Mouse (Mus musculus): Measurements from ENCODE around the gene Dhx57. TPM values are rescaled to one million over a fixed set of nuclear protein-coding genes. Genes with fewer than 3 reads are reported as not detected.

The Dhx57 gene
- 15.1 and 21.2 TPM in 2 replicates for polyA plus RNA-seq (2016; fragmentation: Nextera tagmentation; extraction: Ambion mirVana)

GRCm38 (mm10) chr17:80290074-80290657 lies at the start of gene Dhx57, which contains the start of gene Morn2:
Gene Dhx57, minus strand, starts transcription at chr17:80290476.
Gene Morn2, plus strand, starts transcription at chr17:80290203.
- no peaks in the 10 kb centered on the region for H3K27me3 ChIP-seq (ENCODE audit: low read depth, poor library complexity, severe bottlenecking)
- H3K36me3 ChIP-seq: no peaks in the 10 kb centered on the region
- under 1% methylated on average over 35 of the region's 35 CpGs for WGBS
- peak within 1 kb of the TSS; percentile 91 for H3K27ac ChIP-seq (replicated peaks)
- DNase-seq (ENCODE audit: low spot score): peak; percentile 98
- H3K4me3 ChIP-seq: peak within 1 kb of the TSS; percentile 76
- peaks cover 15% of the 10 kb centered on the region for H3K4me1 ChIP-seq
- H3K9me3 ChIP-seq (replicated peaks): no peaks in the 10 kb centered on the region

- H3K4me3 ChIP-seq: no peak overlapping the region
- no peaks in the 10 kb centered on the region for H3K9me3 ChIP-seq (replicated peaks)
- H3K27ac ChIP-seq (replicated peaks): no peak overlapping the region
- H3K4me1 ChIP-seq: no peaks in the 10 kb centered on the region
- H3K36me3 ChIP-seq: no peaks in the 10 kb centered on the region
- WGBS: 89% methylated on average over 2 of the region's 2 CpGs
- DNase-seq (ENCODE audit: low spot score): no peak
- H3K27me3 ChIP-seq (ENCODE audit: low read depth, poor library complexity, severe bottlenecking): no peaks in the 10 kb centered on the region
Measured at GRCm38 (mm10) chr17:80332386-80332785, 42.1 kb upstream of the Dhx57 start.

GRCm38 (mm10) chr17:80326431-80326830 lies 36.2 kb upstream of the Dhx57 start:
- H3K4me3 ChIP-seq: no peak overlapping the region
- H3K27ac ChIP-seq (replicated peaks): no peak overlapping the region
- no peak for DNase-seq (ENCODE audit: low spot score)
- no peaks in the 10 kb centered on the region for H3K9me3 ChIP-seq (replicated peaks)
- 79% methylated on average over 3 of the region's 3 CpGs for WGBS
- H3K4me1 ChIP-seq: no peaks in the 10 kb centered on the region
- H3K36me3 ChIP-seq: no peaks in the 10 kb centered on the region
- no peaks in the 10 kb centered on the region for H3K27me3 ChIP-seq (ENCODE audit: low read depth, poor library complexity, severe bottlenecking)

GRCm38 (mm10) chr17:80325456-80325855 lies 35.2 kb upstream of the Dhx57 start:
- no peak overlapping the region for H3K27ac ChIP-seq (replicated peaks)
- H3K9me3 ChIP-seq (replicated peaks): no peaks in the 10 kb centered on the region
- no peak for DNase-seq (ENCODE audit: low spot score)
- H3K36me3 ChIP-seq: no peaks in the 10 kb centered on the region
- WGBS: 85% methylated on average over 4 of the region's 5 CpGs
- no peaks in the 10 kb centered on the region for H3K4me1 ChIP-seq
- no peak overlapping the region for H3K4me3 ChIP-seq
- no peaks in the 10 kb centered on the region for H3K27me3 ChIP-seq (ENCODE audit: low read depth, poor library complexity, severe bottlenecking)

GRCm38 (mm10) chr17:80324521-80324920 lies 34.2 kb upstream of the Dhx57 start:
- no peaks in the 10 kb centered on the region for H3K36me3 ChIP-seq
- H3K4me3 ChIP-seq: no peak overlapping the region
- whole genome bisulfite sequencing: 86% methylated on average over 7 of the region's 7 CpGs
- no peaks in the 10 kb centered on the region for H3K27me3 ChIP-seq (ENCODE audit: low read depth, poor library complexity, severe bottlenecking)
- H3K4me1 ChIP-seq: no peaks in the 10 kb centered on the region
- no peak overlapping the region for H3K27ac ChIP-seq (replicated peaks)
- H3K9me3 ChIP-seq (replicated peaks): no peaks in the 10 kb centered on the region
- no peak for DNase-seq (ENCODE audit: low spot score)

- WGBS: 84% methylated on average over 8 of the region's 8 CpGs
- Histone ChIP-seq H3K36me3 (no peaks in the 10 kb centered on the region), H3K27ac (replicated peaks) (no peak overlapping the region), H3K4me1 (no peaks in the 10 kb centered on the region), H3K9me3 (replicated peaks) (no peaks in the 10 kb centered on the region), H3K27me3 (ENCODE audit: low read depth, poor library complexity, severe bottlenecking) (no peaks in the 10 kb centered on the region), H3K4me3 (no peak overlapping the region)
- no peak for DNase-seq (ENCODE audit: low spot score)
Measured at GRCm38 (mm10) chr17:80323658-80324057, 33.4 kb upstream of the Dhx57 start.

- no peaks in the 10 kb centered on the region for H3K27me3 ChIP-seq (ENCODE audit: low read depth, poor library complexity, severe bottlenecking)
- DNase-seq (ENCODE audit: low spot score): no peak
- no peak overlapping the region for H3K4me3 ChIP-seq
- WGBS: 85% methylated on average over 4 of the region's 4 CpGs
- no peaks in the 10 kb centered on the region for H3K4me1 ChIP-seq
- no peaks in the 10 kb centered on the region for H3K36me3 ChIP-seq
- no peaks in the 10 kb centered on the region for H3K9me3 ChIP-seq (replicated peaks)
- H3K27ac ChIP-seq (replicated peaks): no peak overlapping the region
Measured at GRCm38 (mm10) chr17:80323015-80323414, 32.7 kb upstream of the Dhx57 start.

GRCm38 (mm10) chr17:80322228-80322627 lies 32.0 kb upstream of the Dhx57 start:
- no peak for DNase-seq (ENCODE audit: low spot score)
- Histone ChIP-seq H3K9me3 (replicated peaks) (no peaks in the 10 kb centered on the region), H3K4me1 (no peaks in the 10 kb centered on the region), H3K27me3 (ENCODE audit: low read depth, poor library complexity, severe bottlenecking) (no peaks in the 10 kb centered on the region), H3K36me3 (no peaks in the 10 kb centered on the region), H3K4me3 (no peak overlapping the region), H3K27ac (replicated peaks) (no peak overlapping the region)
- 88% methylated on average over 6 of the region's 6 CpGs for WGBS

- WGBS: 82% methylated on average over 4 of the region's 4 CpGs
- Histone ChIP-seq H3K27ac (replicated peaks) (no peak overlapping the region), H3K4me1 (peaks cover 7% of the 10 kb centered on the region; the same call in 1 of the 2 replicates), H3K9me3 (replicated peaks) (no peaks in the 10 kb centered on the region), H3K36me3 (no peaks in the 10 kb centered on the region), H3K4me3 (no peak overlapping the region), H3K27me3 (ENCODE audit: low read depth, poor library complexity, severe bottlenecking) (no peaks in the 10 kb centered on the region)
- no peak for DNase-seq (ENCODE audit: low spot score)
Measured at GRCm38 (mm10) chr17:80312405-80312804, 22.1 kb upstream of the Dhx57 start.

- no peaks in the 10 kb centered on the region for H3K36me3 ChIP-seq
- H3K9me3 ChIP-seq (replicated peaks): no peaks in the 10 kb centered on the region
- peaks cover 7% of the 10 kb centered on the region; the same call in 1 of the 2 replicates for H3K4me1 ChIP-seq
- H3K27ac ChIP-seq (replicated peaks): 0 out of 2 replicates have a peak overlapping the region, but pooled peaks have one; percentile 6
- H3K27me3 ChIP-seq (ENCODE audit: low read depth, poor library complexity, severe bottlenecking): no peaks in the 10 kb centered on the region
- 78% methylated on average over 9 of the region's 9 CpGs for WGBS
- H3K4me3 ChIP-seq: no peak overlapping the region
- DNase-seq (ENCODE audit: low spot score): no peak
Measured at GRCm38 (mm10) chr17:80311761-80312160, 21.5 kb upstream of the Dhx57 start.

GRCm38 (mm10) chr17:80307251-80307650 lies 17.0 kb upstream of the Dhx57 start, which contains the start of gene Arhgef33:
Gene Arhgef33, plus strand, starts transcription at chr17:80307407.
- Histone ChIP-seq H3K27me3 (ENCODE audit: low read depth, poor library complexity, severe bottlenecking) (no peaks in the 10 kb centered on the region), H3K9me3 (replicated peaks) (no peaks in the 10 kb centered on the region), H3K36me3 (no peaks in the 10 kb centered on the region), H3K4me3 (no peak within 1 kb of the TSS), H3K27ac (replicated peaks) (no peak within 1 kb of the TSS), H3K4me1 (peaks cover 7% of the 10 kb centered on the region; the same call in 1 of the 2 replicates)
- no peak for DNase-seq (ENCODE audit: low spot score)
- WGBS: 92% methylated on average over 1 of the region's 1 CpGs

- no peak overlapping the region for H3K4me3 ChIP-seq
- no peak for DNase-seq (ENCODE audit: low spot score)
- H3K36me3 ChIP-seq: no peaks in the 10 kb centered on the region
- H3K27ac ChIP-seq (replicated peaks): no peak overlapping the region
- H3K4me1 ChIP-seq: no peaks in the 10 kb centered on the region
- H3K27me3 ChIP-seq (ENCODE audit: low read depth, poor library complexity, severe bottlenecking): no peaks in the 10 kb centered on the region
- no peaks in the 10 kb centered on the region for H3K9me3 ChIP-seq (replicated peaks)
- 91% methylated on average over 5 of the region's 5 CpGs for WGBS
Measured at GRCm38 (mm10) chr17:80298844-80299243, 8.6 kb upstream of the Dhx57 start.

- Histone ChIP-seq H3K4me3 (no peak overlapping the region), H3K4me1 (no peaks in the 10 kb centered on the region), H3K27ac (replicated peaks) (no peak overlapping the region), H3K27me3 (ENCODE audit: low read depth, poor library complexity, severe bottlenecking) (no peaks in the 10 kb centered on the region), H3K9me3 (replicated peaks) (no peaks in the 10 kb centered on the region), H3K36me3 (no peaks in the 10 kb centered on the region)
- no peak for DNase-seq (ENCODE audit: low spot score)
- 91% methylated on average over 5 of the region's 5 CpGs for WGBS
Measured at GRCm38 (mm10) chr17:80295258-80295657, 5.0 kb upstream of the Dhx57 start.

Data from midbrain, embryonic 10.5 days (tissue).